Mouse (Mus musculus) liver, postnatal 0 days (tissue): ENCODE results near the gene Dst.

ENCODE experiments used
- CTCF ChIP-seq: sonication (generic); IDR thresholded peaks from 2 replicates; pipeline ENCODE4 v1.5.1; 2016; ENCODE audit warnings: antibody characterized with exemption, low read depth
- EP300 ChIP-seq: IDR thresholded peaks from 2 replicates; pipeline ENCODE4 v1.6.1; 2016; ENCODE audit warnings: antibody characterized with exemption, low read depth, mild to moderate bottlenecking

DNA sequence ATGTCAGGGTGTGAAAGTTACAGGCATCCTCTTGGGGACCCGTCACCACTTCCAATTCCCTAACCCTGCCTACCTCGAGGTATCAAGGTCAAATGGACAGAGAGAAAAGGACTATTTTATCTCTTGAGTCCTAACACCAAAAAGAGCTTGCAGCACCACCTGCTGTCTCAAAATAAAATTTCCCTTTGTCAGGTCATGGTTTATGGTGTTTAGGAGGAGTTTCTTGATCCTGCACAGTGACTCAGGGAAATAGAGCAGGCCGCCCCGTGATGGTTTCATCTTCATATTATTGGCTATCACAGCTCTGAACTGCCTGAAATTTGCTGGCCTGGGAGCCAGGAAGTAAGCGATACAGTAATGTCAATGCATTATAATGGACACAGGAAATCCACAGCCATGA lies 56.6 kb downstream of the Dst start:
- no peak for TF ChIP-seq EP300
- TF ChIP-seq CTCF = peak; percentile 70
